Mouse (Mus musculus) limb, embryonic 14.5 days (tissue): Measurements from ENCODE around the gene Taf1b. TPM values are rescaled to one million over a fixed set of nuclear protein-coding genes. Genes with fewer than 3 reads are reported as not detected.

Experiments
- ATAC-seq: fragments of 200-750 bp; cut with Nextera tagmentation; 2 replicates; pipeline ENCODE4 v1.8.0; 2017; ENCODE audit warnings: low read depth, moderate number of reproducible peaks, moderate TSS enrichment; ENCODE audit not compliant: low FRiP score
- DNase-seq: peaks from one replicate; pipeline ENCODE4 v3.0.0-alpha.2; 2015; ENCODE audit warnings: low spot score
- H3K27ac ChIP-seq: fragments of 300-500 bp; sonication (generic); replicated peaks from 2 replicates; pipeline ENCODE4 v1.5.1; 2014; ENCODE audit warnings: low read depth, mild to moderate bottlenecking, low read length, moderate library complexity, mixed read lengths
- H3K27me3 ChIP-seq: fragments of 300-500 bp; sonication (generic); 2 replicates; pipeline ENCODE4 v1.6.1; 2014; ENCODE audit warnings: low read length, mixed read lengths; ENCODE audit not compliant: control insufficient read depth, insufficient read depth
- H3K36me3 ChIP-seq: fragments of 300-500 bp; sonication (generic); 2 replicates; pipeline ENCODE4 v1.6.1; 2014; ENCODE audit warnings: mild to moderate bottlenecking, low read length, moderate library complexity, mixed read lengths; ENCODE audit not compliant: control insufficient read depth, insufficient read depth
- H3K4me1 ChIP-seq: fragments of 300-500 bp; sonication (generic); 2 replicates; pipeline ENCODE4 v1.6.1; 2014; ENCODE audit warnings: antibody characterized with exemption, low read length, mixed read lengths; ENCODE audit not compliant: control insufficient read depth, insufficient read depth
- H3K4me2 ChIP-seq: fragments of 300-500 bp; sonication (generic); replicated peaks from 2 replicates; pipeline ENCODE4 v1.6.1; 2014; ENCODE audit warnings: low read depth, mild to moderate bottlenecking, low read length, moderate library complexity; ENCODE audit not compliant: severe bottlenecking
- H3K4me3 ChIP-seq: fragments of 300-500 bp; sonication (generic); replicated peaks from 2 replicates; pipeline ENCODE4 v1.5.1; 2014; ENCODE audit warnings: low read length
- H3K9ac ChIP-seq: fragments of 300-500 bp; sonication (generic); 2 replicates; pipeline ENCODE4 v1.6.1; 2014; ENCODE audit warnings: mild to moderate bottlenecking, low read depth, low read length, moderate library complexity; ENCODE audit not compliant: severe bottlenecking
- H3K9me3 ChIP-seq: fragments of 300-500 bp; sonication (generic); 2 replicates; pipeline ENCODE4 v1.6.1; 2016; ENCODE audit warnings: low read length; ENCODE audit not compliant: control insufficient read depth
- POLR2A ChIP-seq: fragments of 200-500 bp; IDR thresholded peaks from 2 replicates; pipeline ENCODE4 v1.8.0; 2012; ENCODE audit warnings: inconsistent platforms, mild to moderate bottlenecking, moderate library complexity, borderline replicate concordance; ENCODE audit not compliant: insufficient read depth, insufficient read length; ENCODE audit errors: extremely low read depth
- WGBS: fragments of 180-500 bp; shearing (Covaris S2); extraction: QIAGEN DNeasy Blood & Tissue Kit; methylation state at CpG from one replicate; pipeline ENCODE4 v1.1.7; 2014; 5-methylcytosine and 5-hydroxymethylcytosine counted together
- polyA plus RNA-seq, 2 experiments: library from polyadenylated mRNA; depleted of rRNA in 1 of 2; stranded (reverse) in 1 of 2; unstranded in 1 of 2; fragments of >200 nt; fragmentation: Nextera tagmentation in 1 of 2; extraction: Ambion mirVana in 1 of 2; gene quantifications; 2 replicates each; pipeline versions ENCODE4 v1.2.1 to v1.2.3; 2012 to 2014

The Taf1b gene
- polyA plus RNA-seq, 2 experiments: 19.5 to 28.0 TPM

DNA sequence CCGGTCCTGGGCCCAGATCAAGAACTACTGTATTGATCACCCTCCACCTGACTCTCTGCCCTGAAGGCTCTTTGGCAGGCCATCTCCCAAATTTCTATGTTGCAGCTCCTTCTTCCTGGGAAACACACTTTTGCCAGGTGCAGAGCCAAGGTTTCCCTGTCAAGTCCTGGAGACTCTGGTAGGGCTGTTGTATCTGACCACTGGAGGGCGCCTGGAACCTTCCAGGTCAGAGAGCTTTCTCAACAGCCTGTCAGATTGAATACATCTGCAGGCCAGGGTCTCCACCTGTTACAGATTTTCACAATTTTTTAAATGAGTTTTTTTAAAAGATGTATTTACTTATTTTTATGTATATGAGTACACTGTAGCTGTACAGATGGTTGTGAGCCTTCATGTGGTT, 105.1 kb downstream of the Taf1b start:
- 31% methylated on average over 2 of the region's 2 CpGs for WGBS
- H3K4me2 ChIP-seq: no peak overlapping the region
- H3K27ac ChIP-seq: no peak overlapping the region
- H3K4me1 ChIP-seq: 0 out of 2 replicates have a peak, but pooled peaks cover 5% of the 10 kb centered on the region
- no peaks in the 10 kb centered on the region for H3K27me3 ChIP-seq
- no peaks in the 10 kb centered on the region for H3K9me3 ChIP-seq
- no peak for TF ChIP-seq POLR2A
- no peak for ATAC-seq
- peak; percentile 81 for DNase-seq
- no peak overlapping the region for H3K9ac ChIP-seq
- no peak overlapping the region for H3K4me3 ChIP-seq
- H3K36me3 ChIP-seq: no peaks in the 10 kb centered on the region

- Histone ChIP-seq H3K9ac (no peak overlapping the region), H3K27ac (no peak overlapping the region), H3K4me2 (no peak overlapping the region), H3K27me3 (no peaks in the 10 kb centered on the region), H3K4me3 (no peak overlapping the region), H3K36me3 (no peaks in the 10 kb centered on the region), H3K9me3 (no peaks in the 10 kb centered on the region), H3K4me1 (no peaks in the 10 kb centered on the region)
- 79% methylated on average over 10 of the region's 10 CpGs for WGBS
- TF ChIP-seq POLR2A: no peak
- no peak for DNase-seq
- ATAC-seq: no peak
Measured at GRCm38 (mm10) chr12:24606166-24606565, 108.0 kb downstream of the Taf1b start.

Other genes starting within 250 kb of the Taf1b start
- gene Grhl1, start 73.9 kb downstream of the Taf1b start, polyA plus RNA-seq (2012; rRNA removed): 7.6 and 10.6 TPM in 2 replicates
- 18.5 and 22.7 TPM in 2 replicates for gene Grhl1, start 73.9 kb downstream of the Taf1b start, polyA plus RNA-seq (2014; fragmentation: Nextera tagmentation; extraction: Ambion mirVana)
- gene Klf11, start 152.9 kb downstream of the Taf1b start, polyA plus RNA-seq (2012; rRNA removed): 12.1 and 15.6 TPM in 2 replicates
- 13.3 and 16.4 TPM in 2 replicates for gene Klf11, start 152.9 kb downstream of the Taf1b start, polyA plus RNA-seq (2014; fragmentation: Nextera tagmentation; extraction: Ambion mirVana)
- gene Cys1, start 183.5 kb downstream of the Taf1b start, polyA plus RNA-seq (2012; rRNA removed): 11.3 and 13.6 TPM in 2 replicates
- gene Cys1, start 183.5 kb downstream of the Taf1b start, polyA plus RNA-seq (2014; fragmentation: Nextera tagmentation; extraction: Ambion mirVana): 8.9 and 11.2 TPM in 2 replicates
- 60.6 and 67.2 TPM in 2 replicates for gene Rrm2, start 209.9 kb downstream of the Taf1b start, polyA plus RNA-seq (2012; rRNA removed)
- gene Rrm2, start 209.9 kb downstream of the Taf1b start, polyA plus RNA-seq (2014; fragmentation: Nextera tagmentation; extraction: Ambion mirVana): 128 and 135 TPM in 2 replicates